Mouse (Mus musculus): ENCODE data around the gene Mei1.

Gene Mei1

DNA sequence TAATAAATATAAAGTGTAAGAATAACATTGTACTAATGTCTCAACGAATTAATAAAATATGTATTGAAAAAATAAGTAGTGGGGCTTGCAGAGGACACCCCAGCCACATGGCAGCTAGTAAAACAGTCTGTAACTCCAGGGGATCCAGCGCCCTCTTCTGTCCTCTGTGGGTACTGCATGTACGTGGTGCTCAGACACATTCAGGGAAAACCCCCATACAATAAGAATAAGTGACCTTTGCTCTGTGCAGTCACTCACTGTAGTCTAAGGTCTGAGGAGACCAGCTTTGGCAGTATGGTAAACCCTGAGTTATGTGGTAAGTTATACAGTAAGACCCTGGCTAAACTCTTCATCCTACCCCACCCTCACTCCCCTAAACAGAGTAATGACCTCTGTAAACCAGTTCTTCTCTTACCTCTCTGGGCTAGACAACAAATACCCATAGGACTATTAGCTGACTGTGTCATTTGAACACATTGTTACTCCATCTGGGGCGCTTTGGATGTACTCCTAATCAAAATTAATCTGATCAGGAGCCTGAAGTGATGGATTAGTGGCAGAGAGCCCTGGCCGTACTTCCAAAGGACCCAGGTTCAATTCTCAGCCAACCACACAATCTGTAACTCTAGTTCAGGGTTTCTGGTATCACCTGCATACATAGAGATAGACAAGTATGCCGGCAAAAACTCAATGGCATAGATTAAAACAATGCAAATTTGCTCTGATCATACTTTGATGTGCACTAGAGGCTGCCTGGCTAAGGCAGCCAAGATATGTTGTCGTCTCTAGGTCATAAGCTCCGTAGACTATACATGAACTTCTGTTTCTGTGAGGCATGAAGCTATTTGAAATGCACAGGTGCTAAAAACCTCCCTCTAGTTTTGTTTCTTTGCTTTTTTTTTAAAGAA, 95.8 kb downstream of the Mei1 start:
- in situ Hi-C loops (cut with MboI; ENCODE audit: low pct_unique_long_range_greater_than_20kb in 1 of 2, low sequenced_read_pairs in 2 of 2, unreplicated experiment in 1 of 2) = no loop called here

DNA sequence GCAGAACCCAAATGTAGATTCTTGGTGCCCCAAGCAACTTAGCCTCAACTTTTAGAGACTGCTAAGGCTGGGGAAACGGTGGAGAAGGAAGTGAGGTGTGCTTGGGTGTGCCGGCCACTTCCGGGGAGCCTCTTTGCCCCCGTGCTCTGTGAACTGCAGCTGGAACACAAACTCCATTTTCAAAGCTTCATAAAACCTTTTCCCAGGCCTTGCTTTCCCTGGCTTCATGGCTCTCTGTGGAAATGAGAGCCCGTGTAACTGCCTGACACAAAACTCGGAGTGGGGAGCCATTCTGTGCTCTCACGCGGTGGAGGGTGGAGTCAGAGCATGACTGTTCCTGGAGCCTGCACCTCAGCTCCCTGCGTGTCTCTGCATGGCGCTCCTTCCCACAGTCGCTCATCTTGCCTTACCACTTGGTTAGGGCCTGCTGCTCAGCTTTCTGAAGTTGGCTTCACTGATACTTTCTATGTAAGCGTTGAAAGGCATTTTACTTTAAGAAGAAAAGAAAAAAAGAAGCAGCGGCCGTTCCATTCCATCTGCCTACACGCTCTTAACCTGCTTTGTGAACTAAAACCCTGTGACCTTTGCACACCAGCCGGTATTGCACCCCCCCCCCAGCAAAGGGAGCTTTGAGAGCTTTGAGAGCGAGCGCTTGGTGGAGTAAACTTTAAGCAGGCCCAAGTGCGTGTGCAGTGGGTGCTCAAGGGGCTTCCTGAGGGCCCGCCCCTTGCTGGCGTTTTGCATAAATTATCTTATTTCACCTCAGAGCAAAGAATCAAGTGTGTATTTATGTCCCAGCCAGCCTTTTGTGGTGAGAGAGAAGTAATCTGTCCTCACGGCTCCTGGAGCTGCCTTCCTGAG, 96.7 kb downstream of the Mei1 start:
- in situ Hi-C loops (cut with MboI; ENCODE audit: low pct_unique_long_range_greater_than_20kb in 1 of 2, low sequenced_read_pairs in 2 of 2, unreplicated experiment in 1 of 2) = no loop called here

DNA sequence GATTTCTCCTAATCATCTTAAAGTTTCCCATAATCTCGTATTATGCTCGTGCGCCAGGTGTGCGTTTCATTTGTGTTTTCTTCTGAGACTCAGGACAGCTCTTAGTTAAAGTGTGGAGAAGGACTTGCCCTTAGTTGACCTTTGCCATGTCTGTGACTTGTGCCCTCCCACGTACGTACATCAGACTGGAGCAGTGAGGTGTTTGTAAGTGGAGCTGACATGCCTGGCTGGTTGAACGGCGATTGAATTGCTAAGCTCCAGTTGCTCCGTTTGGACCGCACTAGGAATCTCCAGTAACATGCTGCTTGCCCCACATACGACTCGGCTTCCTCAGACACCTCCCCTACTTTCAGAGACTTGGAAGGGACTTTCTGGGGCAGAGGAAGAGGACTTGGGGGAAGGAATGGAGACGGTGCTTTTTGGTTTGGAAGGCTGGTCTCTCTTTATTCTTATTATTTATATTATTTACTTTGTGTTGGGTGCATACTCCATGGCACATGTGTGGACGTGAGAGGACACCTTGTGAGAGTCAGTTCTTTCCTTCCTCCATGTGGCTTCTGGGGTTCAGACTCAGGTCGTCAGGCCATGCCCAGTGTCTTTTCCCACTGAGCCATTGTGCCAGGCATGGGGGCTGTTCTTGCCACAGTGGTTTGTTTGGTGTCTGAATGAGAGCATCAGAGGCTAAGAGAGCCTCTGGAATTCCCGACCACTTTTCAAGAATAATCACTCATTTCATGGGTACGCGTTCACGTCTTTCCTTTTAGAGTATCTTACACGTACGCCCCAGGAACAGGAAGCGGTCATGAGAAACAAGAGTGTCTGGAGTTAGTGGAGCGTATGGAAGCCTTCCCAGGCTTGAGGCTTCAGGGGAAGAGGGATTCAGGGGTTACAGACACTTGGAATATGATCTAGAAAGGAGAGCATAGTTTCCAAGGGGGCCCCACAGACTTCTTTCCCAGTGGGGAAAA, 97.7 kb downstream of the Mei1 start:
- in situ Hi-C loops (cut with MboI; ENCODE audit: low pct_unique_long_range_greater_than_20kb in 1 of 2, low sequenced_read_pairs in 2 of 2, unreplicated experiment in 1 of 2) = no loop called here

DNA sequence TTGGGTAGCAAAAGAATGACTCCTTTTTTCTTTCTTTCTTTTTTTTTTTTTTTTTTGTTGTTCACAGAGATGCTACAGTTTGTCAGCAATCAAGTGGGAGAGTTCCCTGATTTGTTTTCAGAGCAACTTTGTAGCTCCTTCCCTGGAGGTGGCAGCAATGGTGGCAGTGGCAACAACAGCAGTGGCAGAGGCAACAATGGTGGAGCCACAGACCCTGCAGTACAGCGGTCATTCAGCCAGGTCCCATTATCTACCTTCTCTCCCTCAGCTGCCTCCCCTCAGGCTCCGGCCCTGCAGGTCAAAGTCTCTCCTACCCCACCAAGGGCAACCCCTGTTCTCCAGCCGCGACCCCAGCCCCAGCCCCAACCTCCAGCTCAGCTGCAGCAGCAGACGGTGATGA, 99.9 kb downstream of the Mei1 start:
- in situ Hi-C loops (cut with MboI; ENCODE audit: low pct_unique_long_range_greater_than_20kb in 1 of 2, low sequenced_read_pairs in 2 of 2, unreplicated experiment in 1 of 2) = no loop called here

DNA sequence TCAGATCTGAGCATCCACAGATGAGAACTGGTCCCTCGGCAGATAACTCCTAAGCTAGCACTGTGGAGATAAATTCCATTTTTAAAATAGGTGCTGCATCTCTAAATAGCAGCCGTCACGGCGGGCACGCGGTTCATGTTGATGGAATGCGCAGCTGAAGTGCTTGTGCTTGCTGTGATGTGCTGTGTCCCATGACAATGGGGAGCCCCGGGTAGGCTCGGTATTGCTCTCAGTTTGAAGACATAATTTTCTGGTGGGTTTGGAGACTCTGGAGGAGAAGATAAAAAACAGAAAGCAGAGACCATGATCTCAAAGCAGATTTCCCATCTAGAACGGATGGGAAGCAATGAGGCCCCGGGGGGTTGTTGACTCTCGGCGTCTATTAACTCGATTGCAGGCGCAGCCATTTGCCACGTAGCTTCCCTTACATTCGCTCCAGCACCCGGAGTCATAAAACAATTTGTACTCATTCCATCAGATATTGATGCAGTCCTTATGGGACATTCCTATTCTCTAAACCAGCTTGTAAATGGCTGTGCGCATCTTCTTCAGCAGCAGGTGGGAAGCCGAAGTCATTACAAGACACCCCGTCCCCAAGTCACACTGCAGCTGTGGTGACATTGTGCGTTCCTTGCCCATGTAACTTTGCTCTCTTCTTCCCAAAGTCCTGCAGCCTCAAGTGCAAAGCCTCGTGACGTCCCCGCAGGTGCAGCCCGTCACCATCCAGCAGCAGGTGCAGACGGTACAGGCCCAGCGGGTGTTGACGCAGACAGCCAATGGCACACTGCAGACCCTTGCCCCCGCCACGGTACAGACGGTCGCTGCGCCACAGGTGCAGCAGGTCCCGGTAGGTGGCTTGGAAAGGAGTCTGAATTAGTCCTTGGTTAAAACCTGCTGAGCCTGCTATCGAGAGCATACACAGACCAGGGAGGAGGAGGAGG, 100.9 kb downstream of the Mei1 start:
- in situ Hi-C loops (cut with MboI; ENCODE audit: low pct_unique_long_range_greater_than_20kb in 1 of 2, low sequenced_read_pairs in 2 of 2, unreplicated experiment in 1 of 2) = no loop called here

- in situ Hi-C loops (cut with MboI; ENCODE audit: low pct_unique_long_range_greater_than_20kb in 1 of 2, low sequenced_read_pairs in 2 of 2, unreplicated experiment in 1 of 2) = no loop called here
Observed at GRCm38 (mm10) chr15:82172648-82173047, 102.9 kb downstream of the Mei1 start.

DNA sequence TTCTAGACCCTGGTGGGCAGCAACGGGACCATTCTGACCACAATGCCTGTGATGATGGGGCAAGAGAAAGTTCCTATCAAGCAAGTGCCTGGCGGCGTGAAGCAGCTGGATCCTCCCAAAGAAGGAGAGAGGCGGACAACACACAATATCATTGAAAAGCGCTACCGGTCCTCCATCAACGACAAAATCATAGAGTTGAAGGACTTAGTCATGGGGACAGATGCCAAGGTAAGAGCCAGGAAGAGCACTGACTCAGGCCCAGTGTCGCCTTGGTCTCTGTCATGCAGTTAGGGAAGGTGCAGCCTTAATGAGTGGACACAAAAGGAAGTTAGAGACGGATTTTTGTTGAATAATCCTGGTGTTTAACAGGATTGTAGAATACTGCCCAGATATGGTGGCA, 105.3 kb downstream of the Mei1 start:
- in situ Hi-C loops (cut with MboI; ENCODE audit: low pct_unique_long_range_greater_than_20kb in 1 of 2, low sequenced_read_pairs in 2 of 2, unreplicated experiment in 1 of 2) = no loop called here

Data from mouse embryonic stem cell (cell line).